Mouse (Mus musculus) layer of hippocampus, adult 8-10 months (tissue): ENCODE results near the gene Gm10130. TPM values are rescaled to one million over a fixed set of nuclear protein-coding genes. Genes with fewer than 3 reads are reported as not detected.
"Not testable (repeated sequence)": the region's sequence is repeated elsewhere in the genome, so short reads cannot be mapped to it uniquely, and the experiment has no call there.

Experiments
- DNase-seq, 2 experiments: peaks; one replicate each; pipeline ENCODE4 v3.0.0; 2022; ENCODE audit warnings: low spot score in 2 of 2
- total RNA-seq, 4 experiments: library from RNA; stranded (reverse); gene quantifications; 2 replicates each; pipeline ENCODE4 v1.2.4; 2022

Gene Gm10130
- 1 to 10 TPM in 2 of 4 experiments, not detected in 2; 1.9 to 2.1 TPM for total RNA-seq

GRCm38 (mm10) chr2:150323402-150323801, at the start of gene Gm10130:
Gene Gm10130 (plus strand): TSS chr2:150323702.
- DNase-seq: no peak

GRCm38 (mm10) chr2:150293669-150294068, 29.8 kb upstream of the Gm10130 start:
- no peak for DNase-seq

- DNase-seq: no peak
Measured at GRCm38 (mm10) chr2:150299096-150299495, 24.4 kb upstream of the Gm10130 start.

GRCm38 (mm10) chr2:150307183-150307773, 16.2 kb upstream of the Gm10130 start:
- DNase-seq: no peak

- DNase-seq: peak; percentile 88 to 89
Measured at GRCm38 (mm10) chr2:150310952-150311884, 12.3 kb upstream of the Gm10130 start.

- no peak for DNase-seq
Measured at GRCm38 (mm10) chr2:150316140-150316539, 7.4 kb upstream of the Gm10130 start.

GRCm38 (mm10) chr2:150318973-150319372, 4.5 kb upstream of the Gm10130 start:
- DNase-seq: no peak

- DNase-seq: not testable (repeated sequence)
Measured at GRCm38 (mm10) chr2:150357136-150357535, 33.6 kb downstream of the Gm10130 start.

- DNase-seq: peak; percentile 90 to 91
Measured at GRCm38 (mm10) chr2:150362113-150362877, 38.8 kb downstream of the Gm10130 start, which contains the start of gene 3300002I08Rik. Gene 3300002I08Rik (minus strand): TSS chr2:150362765.

GRCm38 (mm10) chr2:150362878-150363229, 39.4 kb downstream of the Gm10130 start:
- no peak for DNase-seq

GRCm38 (mm10) chr2:150385553-150386106, 62.1 kb downstream of the Gm10130 start:
- not testable (repeated sequence) for DNase-seq

GRCm38 (mm10) chr2:150390198-150390597, 66.7 kb downstream of the Gm10130 start:
- no peak for DNase-seq

GRCm38 (mm10) chr2:150412146-150412545, 88.6 kb downstream of the Gm10130 start:
- not testable (repeated sequence) for DNase-seq

Other genes starting within 250 kb of the Gm10130 start
- 10 to 100 TPM in 3 of 4 experiments, 1 to 10 TPM in 1; 9.8 to 14.7 (median 13.2) TPM for gene Zfp120, start 187.0 kb upstream of the Gm10130 start, total RNA-seq
- not detected for gene Gm10770, start 144.0 kb upstream of the Gm10130 start, total RNA-seq
- not detected for gene Gm14139, start 141.9 kb upstream of the Gm10130 start, total RNA-seq
- 10 to 100 TPM in 3 of 4 experiments, 1 to 10 TPM in 1; 9.6 to 13.2 (median 11.5) TPM for gene Zfp937, start 105.6 kb upstream of the Gm10130 start, total RNA-seq
- 10 to 100 TPM in 2 of 4 experiments, 1 to 10 TPM in 2; 6.2 to 11.5 (median 9.0) TPM for gene Gm21994, start 68.1 kb upstream of the Gm10130 start, total RNA-seq
- gene Gm14124, start 66.2 kb upstream of the Gm10130 start, total RNA-seq: under 1 TPM; 0.11 to 0.54 (median 0.26) TPM
- 10 to 100 TPM; 10.5 to 11.8 (median 11.0) TPM for gene 3300002I08Rik, start 39.1 kb downstream of the Gm10130 start, total RNA-seq
- 10 to 100 TPM in 1 of 4 experiments, 1 to 10 TPM in 3; 8.3 to 10.0 (median 8.9) TPM for gene Zfp442, start 127.8 kb downstream of the Gm10130 start, total RNA-seq
- under 1 TPM in 3 of 4 experiments, not detected in 1; 0.12 to 0.55 (median 0.36) TPM for gene Zfp345, start 161.4 kb downstream of the Gm10130 start, total RNA-seq
- 100 to 1,000 TPM in 2 of 4 experiments, not detected in 2; 138 to 173 TPM for gene Cst7, start 246.7 kb downstream of the Gm10130 start, total RNA-seq